Comparison of ENCODE assay signal across 12 mouse cellular contexts in genomic region chr16:34441704-34442103, GRCm38 (mm10).
DNase-seq lines count a peak whose midpoint lies in the region; ATAC-seq lines count a peak whose summit lies in the region.
"Had no signal": no experiment of that assay in that cellular context is flagged by ENCODE, and none has a peak within 500 bp of the region (broad histone marks: within the 10 kb centered on the region; RNA-seq: fewer than 3 reads in every experiment).

No protein-coding gene starts in this region.

- H3K36me3 ChIP-seq in forebrain, embryonic 14.5 days (ENCODE audit: control insufficient read depth, insufficient read depth, low read length), result no peaks in the 10 kb centered on the region
- H3K36me3 ChIP-seq in forebrain, embryonic 10.5 days (replicated peaks), result no peaks in the 10 kb centered on the region
- no peaks in the 10 kb centered on the region for H3K36me3 ChIP-seq in hindbrain, embryonic 15.5 days
- H3K36me3 ChIP-seq in hindbrain, embryonic 10.5 days, result no peaks in the 10 kb centered on the region
- no peaks in the 10 kb centered on the region for H3K36me3 ChIP-seq in midbrain, embryonic 14.5 days (ENCODE audit: control insufficient read depth, insufficient read depth, low read length)
- no peaks in the 10 kb centered on the region for H3K36me3 ChIP-seq in midbrain, embryonic 15.5 days (replicated peaks)
- H3K36me3 ChIP-seq: liver, embryonic 12.5 days had no signal

- H3K4me2 ChIP-seq in forebrain, embryonic 14.5 days (ENCODE audit: low read length), result no peak overlapping the region
- H3K4me2 ChIP-seq in hindbrain, embryonic 15.5 days, result no peak overlapping the region
- no peak overlapping the region for H3K4me2 ChIP-seq in midbrain, embryonic 14.5 days (ENCODE audit: low read length)
- H3K4me2 ChIP-seq in midbrain, embryonic 15.5 days, result no peak overlapping the region
- H3K4me2 ChIP-seq: liver, embryonic 12.5 days had no signal

- H3K9ac ChIP-seq in forebrain, embryonic 14.5 days (ENCODE audit: low read length), result no peak overlapping the region
- H3K9ac ChIP-seq in hindbrain, embryonic 15.5 days, result no peak overlapping the region
- H3K9ac ChIP-seq in midbrain, embryonic 14.5 days (replicated peaks; ENCODE audit: low read length), result no peak overlapping the region
- no peak overlapping the region for H3K9ac ChIP-seq in midbrain, embryonic 15.5 days
- H3K9ac ChIP-seq: liver, embryonic 12.5 days had no signal

- H3K27me3 ChIP-seq in forebrain, embryonic 14.5 days (replicated peaks; ENCODE audit: control insufficient read depth, insufficient read depth, low read length), result no peaks in the 10 kb centered on the region
- no peaks in the 10 kb centered on the region for H3K27me3 ChIP-seq in forebrain, embryonic 10.5 days (ENCODE audit: poor library complexity, severe bottlenecking)
- H3K27me3 ChIP-seq in hindbrain, embryonic 15.5 days, result no peaks in the 10 kb centered on the region
- H3K27me3 ChIP-seq in hindbrain, embryonic 10.5 days (ENCODE audit: insufficient read depth, poor library complexity, severe bottlenecking), result no peaks in the 10 kb centered on the region
- H3K27me3 ChIP-seq in midbrain, embryonic 14.5 days (ENCODE audit: control insufficient read depth, insufficient read depth, low read length), result no peaks in the 10 kb centered on the region
- no peaks in the 10 kb centered on the region for H3K27me3 ChIP-seq in midbrain, embryonic 15.5 days (replicated peaks)
- H3K27me3 ChIP-seq: liver, embryonic 12.5 days had no signal

- no peak for DNase-seq in forebrain, embryonic 14.5 days (ENCODE audit: low spot score)
- DNase-seq in forebrain, embryonic 10.5 days (ENCODE audit: extremely low spot score, low spot score), result no peak
- no peak for DNase-seq in hindbrain, embryonic 10.5 days (ENCODE audit: low spot score)
- no peak for DNase-seq in midbrain, embryonic 14.5 days
- DNase-seq in urinary bladder, postnatal 36 days (ENCODE audit: low spot score in 2 of 2), result no peak
- DNase-seq in retina, postnatal 1 day, result no peak
- DNase-seq: B cell, adult 2 months; cerebellum, adult 9-10 months had no signal

- H3K9me3 ChIP-seq in forebrain, embryonic 14.5 days (replicated peaks; ENCODE audit: control insufficient read depth, low read length), result no peaks in the 10 kb centered on the region
- no peaks in the 10 kb centered on the region for H3K9me3 ChIP-seq in forebrain, embryonic 10.5 days
- H3K9me3 ChIP-seq in hindbrain, embryonic 15.5 days, result no peaks in the 10 kb centered on the region
- H3K9me3 ChIP-seq in hindbrain, embryonic 10.5 days, result no peaks in the 10 kb centered on the region
- no peaks in the 10 kb centered on the region for H3K9me3 ChIP-seq in midbrain, embryonic 14.5 days (ENCODE audit: control insufficient read depth, low read length)
- H3K9me3 ChIP-seq in midbrain, embryonic 15.5 days, result no peaks in the 10 kb centered on the region
- H3K9me3 ChIP-seq: liver, embryonic 12.5 days had no signal

- 84% methylated on average over 2 of the region's 2 CpGs for WGBS in forebrain, embryonic 14.5 days
- 93% methylated on average over 2 of the region's 2 CpGs for WGBS in forebrain, embryonic 10.5 days
- WGBS in hindbrain, embryonic 15.5 days, result 86% methylated on average over 2 of the region's 2 CpGs
- WGBS in hindbrain, embryonic 10.5 days, result 90% methylated on average over 2 of the region's 2 CpGs
- 88% methylated on average over 2 of the region's 2 CpGs for WGBS in midbrain, embryonic 14.5 days
- WGBS in midbrain, embryonic 15.5 days, result 90% methylated on average over 2 of the region's 2 CpGs

- peak overlapping the region; percentile 15; the same call in 1 of the 2 replicates for H3K27ac ChIP-seq in forebrain, embryonic 14.5 days (ENCODE audit: low read depth, low read length)
- no peak overlapping the region for H3K27ac ChIP-seq in forebrain, embryonic 10.5 days
- H3K27ac ChIP-seq in hindbrain, embryonic 15.5 days (replicated peaks), result peak overlapping the region; percentile 46; the same call in 1 of the 2 replicates
- H3K27ac ChIP-seq in hindbrain, embryonic 10.5 days, result no peak overlapping the region
- H3K27ac ChIP-seq in midbrain, embryonic 14.5 days (replicated peaks; ENCODE audit: low read depth, low read length), result 0 out of 2 replicates have a peak overlapping the region, but pooled peaks have one; percentile 3
- H3K27ac ChIP-seq in midbrain, embryonic 15.5 days, result no peak overlapping the region
- H3K27ac ChIP-seq: liver, embryonic 12.5 days had no signal

- no peak for ATAC-seq in forebrain, embryonic 14.5 days
- no peak for ATAC-seq in hindbrain, embryonic 15.5 days (ENCODE audit: low FRiP score, low read depth)
- ATAC-seq in midbrain, embryonic 14.5 days (ENCODE audit: low FRiP score, low TSS enrichment), result no peak
- no peak for ATAC-seq in midbrain, embryonic 15.5 days (replicated peaks)
- ATAC-seq: liver, embryonic 12.5 days had no signal

- H3K4me3 ChIP-seq in forebrain, embryonic 14.5 days (ENCODE audit: low read depth, low read length), result no peak overlapping the region
- H3K4me3 ChIP-seq in forebrain, embryonic 10.5 days, result no peak overlapping the region
- H3K4me3 ChIP-seq in hindbrain, embryonic 15.5 days, result no peak overlapping the region
- no peak overlapping the region for H3K4me3 ChIP-seq in hindbrain, embryonic 10.5 days
- no peak overlapping the region for H3K4me3 ChIP-seq in midbrain, embryonic 14.5 days (replicated peaks; ENCODE audit: low read depth, low read length)
- H3K4me3 ChIP-seq in midbrain, embryonic 15.5 days, result no peak overlapping the region
- H3K4me3 ChIP-seq: erythroblast, embryonic 14.5 days; liver, embryonic 12.5 days had no signal

- H3K4me1 ChIP-seq in forebrain, embryonic 14.5 days (ENCODE audit: control insufficient read depth, insufficient read depth, low read length), result peaks cover 17% of the 10 kb centered on the region
- peaks cover 10% of the 10 kb centered on the region for H3K4me1 ChIP-seq in forebrain, embryonic 10.5 days
- peaks cover 27% of the 10 kb centered on the region for H3K4me1 ChIP-seq in hindbrain, embryonic 15.5 days (replicated peaks)
- peaks cover 38% of the 10 kb centered on the region for H3K4me1 ChIP-seq in hindbrain, embryonic 10.5 days (replicated peaks)
- H3K4me1 ChIP-seq in midbrain, embryonic 14.5 days (ENCODE audit: control insufficient read depth, insufficient read depth, low read length), result peaks cover 20% of the 10 kb centered on the region
- peaks cover 22% of the 10 kb centered on the region for H3K4me1 ChIP-seq in midbrain, embryonic 15.5 days
- H3K4me1 ChIP-seq: liver, embryonic 12.5 days had no signal

Comparison
In these comparisons a context has a peak if more than half of its experiments do, and no peak if none do; other contexts are left out.
1. H3K27ac ChIP-seq: peak in forebrain, embryonic 14.5 days (single experiment), hindbrain, embryonic 15.5 days (single experiment) and midbrain, embryonic 14.5 days (single experiment); none in forebrain, embryonic 10.5 days (single experiment), hindbrain, embryonic 10.5 days (single experiment) and midbrain, embryonic 15.5 days (single experiment).